Comparison of ENCODE assay signal across 8 mouse cellular contexts in the genomic region with DNA sequence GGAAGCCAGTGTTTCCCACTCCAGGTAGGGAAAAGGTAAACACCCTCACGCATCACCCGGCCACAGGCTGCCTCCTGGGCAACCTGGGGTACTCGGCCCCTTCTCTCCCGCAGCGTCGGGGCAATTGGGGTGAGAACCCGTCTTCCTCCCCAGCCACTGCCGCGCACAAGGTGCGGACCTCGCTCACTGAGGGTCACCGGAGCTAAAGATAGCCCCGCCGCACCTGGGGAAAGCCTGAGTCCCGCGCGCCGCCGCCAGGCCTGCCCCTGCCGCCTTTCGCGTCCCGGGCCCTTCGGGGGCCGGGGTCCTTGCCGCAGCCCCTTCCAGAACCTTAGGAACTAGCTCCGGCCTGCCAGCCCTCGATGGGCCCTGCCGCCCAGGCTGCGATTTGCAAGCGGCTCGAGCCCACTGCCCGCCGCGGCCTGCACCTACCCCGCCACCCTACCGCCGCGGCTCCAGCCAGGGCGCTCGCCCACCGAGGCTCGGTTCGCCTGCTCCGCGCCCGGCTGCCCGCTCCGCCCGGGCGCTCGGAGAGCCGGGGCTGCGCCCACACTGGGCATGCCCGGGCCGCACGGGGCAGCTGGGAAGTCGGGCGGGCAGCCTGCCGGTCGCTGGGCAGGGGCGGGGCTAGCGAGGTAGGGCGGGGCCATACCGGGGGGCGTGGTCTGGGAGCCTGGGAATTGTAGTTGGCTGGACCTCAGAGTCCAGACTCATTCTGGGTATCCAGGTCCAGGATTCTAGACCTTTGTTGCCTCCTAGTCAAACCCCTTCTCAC. TPM values are rescaled to one million over a fixed set of nuclear protein-coding genes. Genes with fewer than 3 reads are reported as not detected.
DNase-seq lines count a peak whose midpoint lies in the region; ATAC-seq lines count a peak whose summit lies in the region.

Gene Ei24 (minus strand): TSS at position 613 of the 775 bp plus-strand sequence.

- H3K27ac ChIP-seq in hindbrain, embryonic 15.5 days (replicated peaks) = peak within 1 kb of the TSS; percentile 80

- H3K27me3 ChIP-seq in hindbrain, embryonic 15.5 days = no peaks in the 10 kb centered on the region

- H3K9ac ChIP-seq in hindbrain, embryonic 15.5 days = peak within 1 kb of the TSS; percentile 88

- DNase-seq in ZHBTc4 (ENCODE audit: low read depth, low spot score) = peak; percentile 79
- DNase-seq in cerebellum, postnatal 4 days (ENCODE audit: low spot score in 2 of 2) = peak; percentile 91 to 97
- peak; percentile 95 for DNase-seq in gastrocnemius, adult 18-20 months (ENCODE audit: low spot score)
- DNase-seq in left cerebral cortex, adult 11 months (ENCODE audit: low spot score) = peak; percentile 84
- peak; percentile 96 for DNase-seq in lung, postnatal 36 days
- DNase-seq in retina, embryonic 14.5 days (ENCODE audit: low spot score) = peak; percentile 92
- DNase-seq in thymus, postnatal 36 days = peak; percentile 80 to 86

- peaks cover 3% of the 10 kb centered on the region for H3K36me3 ChIP-seq in hindbrain, embryonic 15.5 days

- peak; percentile 99 for ATAC-seq in hindbrain, embryonic 15.5 days (ENCODE audit: low FRiP score, low read depth)

- H3K4me2 ChIP-seq in hindbrain, embryonic 15.5 days = peak within 1 kb of the TSS; percentile 77

- under 1% methylated on average over 65 of the region's 66 CpGs for WGBS in hindbrain, embryonic 15.5 days

- peak within 1 kb of the TSS; percentile 79 for H3K4me3 ChIP-seq in hindbrain, embryonic 15.5 days

- H3K9me3 ChIP-seq in hindbrain, embryonic 15.5 days = no peaks in the 10 kb centered on the region

- H3K4me1 ChIP-seq in hindbrain, embryonic 15.5 days (replicated peaks) = peaks cover 38% of the 10 kb centered on the region

RNA-seq across cellular contexts. Expression of gene Ei24, which starts in this region (rescaled TPM):
- total RNA-seq in gastrocnemius, adult 18-20 months (2021) = 10 to 100 TPM; 69.4 to 70.7 TPM
- 116 and 124 TPM in 2 replicates for polyA plus RNA-seq in hindbrain, embryonic 15.5 days (2015; fragmentation: Nextera tagmentation; extraction: Ambion mirVana)

Comparison
In these comparisons a context has a peak if more than half of its experiments do, and no peak if none do; other contexts are left out.
1. Peak in every context shown above with its lines: DNase-seq, ATAC-seq, H3K4me3 ChIP-seq and H3K27ac ChIP-seq.